Mouse (Mus musculus): ENCODE measurements at regions not wholly inside any gene's neighbourhood (a gene's known extent, or its start where the extent isn't known, plus 50 kb on each side); places are given as distances from the start of the nearest gene placed in this dataset.

GRCm38 (mm10) chr13:28692587-28692986 lies 260.9 kb downstream of the Sox4 start:
- no peak for DNase-seq

GRCm38 (mm10) chr13:28690511-28691160 lies 262.9 kb downstream of the Sox4 start:
- no peak for DNase-seq

GRCm38 (mm10) chr13:28687838-28688237 lies 265.7 kb downstream of the Sox4 start:
- no peak for DNase-seq

- DNase-seq: no peak
Observed at GRCm38 (mm10) chr13:28684311-28684710, 269.2 kb downstream of the Sox4 start.

- DNase-seq: no peak
Observed at GRCm38 (mm10) chr13:28680266-28680665, 273.2 kb downstream of the Sox4 start.

GRCm38 (mm10) chr13:28673622-28674021 lies 279.9 kb downstream of the Sox4 start:
- no peak for DNase-seq

GRCm38 (mm10) chr13:28671543-28671942 lies 282.0 kb downstream of the Sox4 start:
- peak; percentile 38 for DNase-seq

- no peak for DNase-seq
Observed at GRCm38 (mm10) chr13:28669832-28670585, 283.5 kb downstream of the Sox4 start.

- DNase-seq: no peak
Observed at GRCm38 (mm10) chr13:28666832-28667231, 286.7 kb downstream of the Sox4 start.

GRCm38 (mm10) chr13:28665150-28665549 lies 288.4 kb downstream of the Sox4 start:
- no peak for DNase-seq

GRCm38 (mm10) chr13:28664698-28665097 lies 288.8 kb downstream of the Sox4 start:
- DNase-seq: no peak

GRCm38 (mm10) chr13:28663950-28664681 lies 289.4 kb downstream of the Sox4 start:
- no peak for DNase-seq

GRCm38 (mm10) chr13:28663459-28663858 lies 290.1 kb downstream of the Sox4 start:
- DNase-seq: peak; percentile 46

- DNase-seq: peak; percentile 39
Observed at GRCm38 (mm10) chr13:28662316-28662752, 291.2 kb downstream of the Sox4 start.

- no peak for DNase-seq
Observed at GRCm38 (mm10) chr13:28660151-28660550, 293.4 kb downstream of the Sox4 start.

- no peak for DNase-seq
Observed at GRCm38 (mm10) chr13:28658652-28659051, 294.9 kb downstream of the Sox4 start.

- DNase-seq: no peak
Observed at GRCm38 (mm10) chr13:28654883-28655282, 298.6 kb downstream of the Sox4 start.

- DNase-seq: no peak
Observed at GRCm38 (mm10) chr13:28653362-28653761, 300.2 kb downstream of the Sox4 start.

GRCm38 (mm10) chr13:28651810-28652209 lies 301.7 kb downstream of the Sox4 start:
- DNase-seq: peak; percentile 75

GRCm38 (mm10) chr13:28645881-28646280 lies 307.6 kb downstream of the Sox4 start:
- DNase-seq: no peak

GRCm38 (mm10) chr13:28644846-28645574 lies 308.5 kb downstream of the Sox4 start:
- DNase-seq: no peak

GRCm38 (mm10) chr13:28640826-28641225 lies 312.7 kb downstream of the Sox4 start:
- DNase-seq: no peak
